Mouse (Mus musculus): ENCODE measurements at regions not wholly inside any gene's neighbourhood (a gene's known extent, or its start where the extent isn't known, plus 50 kb on each side); places are given as distances from the start of the nearest gene placed in this dataset.

DNA sequence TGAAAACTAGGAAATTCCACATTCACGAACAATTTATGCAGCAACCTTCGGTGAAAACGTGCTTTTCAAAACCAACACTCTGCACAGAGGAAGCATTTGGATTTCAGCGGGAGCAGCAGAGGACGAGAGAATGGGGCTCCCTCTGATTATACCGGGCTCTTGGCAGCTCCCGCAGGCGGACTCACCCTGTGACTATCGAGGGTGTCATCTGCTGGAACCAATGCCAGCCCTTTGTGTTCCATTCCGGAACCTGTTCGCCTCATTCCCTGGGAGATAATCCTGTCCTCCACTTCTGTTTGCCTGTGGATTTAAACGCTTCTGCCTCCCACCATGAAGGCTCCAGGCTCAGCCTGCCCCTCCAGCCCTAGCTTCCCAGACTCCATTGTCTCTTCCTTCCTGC is 77.1 kb downstream of the Utp18 start:
- ATAC-seq (ENCODE audit: low TSS enrichment) = no peak

GRCm38 (mm10) chr11:93807205-93807604 is 78.4 kb downstream of the Utp18 start:
- no peak for ATAC-seq (ENCODE audit: low TSS enrichment)

DNA sequence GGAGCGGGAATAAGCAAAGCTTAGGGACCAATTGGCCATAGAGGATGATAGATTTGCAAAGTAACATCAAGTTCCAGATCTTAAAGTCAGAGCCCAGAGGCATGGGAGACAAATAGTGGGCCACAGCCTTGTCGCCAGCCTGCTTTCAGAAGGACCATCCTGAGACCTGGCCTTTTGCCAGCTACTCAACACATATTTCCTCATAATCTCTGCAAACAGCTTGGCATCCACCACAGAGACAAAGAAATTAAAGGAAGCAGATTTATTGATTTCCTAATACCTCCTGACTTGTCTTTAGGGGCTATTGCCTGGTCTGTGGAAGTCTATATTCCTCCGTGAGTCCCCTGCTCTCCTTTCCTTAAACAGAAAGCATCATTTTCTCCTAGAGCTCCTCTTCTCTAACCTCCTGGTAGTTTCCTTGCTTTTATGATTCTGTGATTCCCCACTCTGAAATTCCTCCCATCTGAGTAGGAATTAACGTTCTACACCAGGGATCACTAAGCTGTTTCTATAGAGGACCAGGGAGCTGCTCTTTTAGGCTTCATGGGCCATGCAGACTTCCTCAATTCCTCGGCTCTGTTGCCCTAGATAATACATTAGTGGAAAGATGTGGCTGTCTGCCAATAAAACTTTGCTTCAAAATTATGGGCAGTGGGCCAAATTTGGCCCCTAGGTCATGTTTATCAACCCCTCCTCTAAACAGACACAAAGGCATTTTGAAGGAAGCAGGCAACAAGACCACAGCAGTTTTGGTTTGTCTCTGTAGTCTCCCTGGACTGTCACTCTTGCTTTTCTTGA is 114.2 kb downstream of the Utp18 start:
- ATAC-seq (ENCODE audit: low TSS enrichment) = no peak

- ATAC-seq (ENCODE audit: low TSS enrichment) = no peak
Measured at GRCm38 (mm10) chr11:93765961-93766360, 119.6 kb downstream of the Utp18 start.

- ATAC-seq (ENCODE audit: low TSS enrichment) = peak; percentile 94
Measured at GRCm38 (mm10) chr11:93762832-93763530, 122.6 kb downstream of the Utp18 start.

- no peak for ATAC-seq (ENCODE audit: low TSS enrichment)
Measured at GRCm38 (mm10) chr11:93757825-93758224, 127.7 kb downstream of the Utp18 start.

GRCm38 (mm10) chr11:93736618-93737017 is 148.9 kb downstream of the Utp18 start:
- no peak for ATAC-seq (ENCODE audit: low TSS enrichment)

GRCm38 (mm10) chr11:93733568-93734185 is 151.9 kb downstream of the Utp18 start:
- ATAC-seq (ENCODE audit: low TSS enrichment) = no peak

DNA sequence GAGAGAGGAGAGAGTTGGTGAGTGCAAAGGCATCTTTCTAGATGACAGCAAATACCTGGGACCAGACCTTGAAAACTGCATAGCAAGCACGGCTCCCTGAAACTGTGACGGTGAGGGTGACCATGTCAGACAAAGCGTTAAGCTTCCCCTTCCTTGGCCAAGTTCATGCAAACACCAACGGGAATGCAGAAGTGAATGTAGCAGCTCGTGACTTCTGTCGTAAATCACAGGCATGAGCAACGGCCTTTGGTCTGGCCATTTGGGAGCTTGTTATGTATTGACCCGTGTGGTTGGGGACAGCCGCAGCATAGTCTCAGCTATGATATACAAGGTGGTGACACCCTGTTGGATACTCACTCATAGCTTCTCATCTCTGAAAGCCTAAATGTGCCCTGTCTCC is 156.4 kb downstream of the Utp18 start:
- ATAC-seq (ENCODE audit: low TSS enrichment) = no peak

DNA sequence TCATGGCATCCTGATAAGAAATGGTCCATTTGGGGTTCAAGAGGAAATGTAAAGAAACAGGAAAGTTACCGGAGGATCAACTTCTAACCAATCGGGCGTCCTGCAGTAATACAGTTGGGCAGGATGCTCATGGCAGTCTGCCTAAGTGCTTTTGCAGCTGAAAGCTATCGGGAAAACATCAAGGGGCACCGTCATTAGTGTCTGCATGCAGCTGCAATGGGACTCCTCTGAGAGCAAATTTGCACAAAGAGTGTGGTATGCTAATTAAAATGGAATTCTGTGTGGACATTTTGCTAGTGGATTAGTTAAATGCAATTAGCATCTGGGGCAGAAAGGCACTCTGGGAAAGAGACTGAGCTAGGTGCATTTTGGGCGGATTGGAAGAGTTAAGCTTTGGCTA is 160.3 kb downstream of the Utp18 start:
- ATAC-seq (ENCODE audit: low TSS enrichment) = no peak

- no peak for ATAC-seq (ENCODE audit: low TSS enrichment)
Measured at GRCm38 (mm10) chr11:93719141-93719540, 166.4 kb downstream of the Utp18 start.

DNA sequence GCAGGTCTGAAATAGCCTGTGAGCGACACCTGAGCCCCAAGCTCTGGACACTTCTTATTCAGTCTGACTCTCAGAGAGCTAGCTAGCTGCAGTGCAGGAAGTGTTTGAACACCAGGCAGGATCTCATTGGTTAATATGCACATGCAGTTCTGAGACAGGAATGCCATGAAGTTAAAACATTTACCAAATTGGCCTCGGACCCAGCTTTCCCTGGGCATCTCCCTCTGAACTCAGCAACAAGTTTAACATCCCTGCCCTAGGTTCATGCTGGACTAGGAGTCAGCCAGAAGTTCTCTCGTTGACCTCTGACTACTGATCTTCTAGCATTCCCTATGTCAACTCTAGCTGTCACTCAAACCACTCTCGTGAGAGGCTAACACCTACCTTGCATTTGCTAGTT is 175.9 kb downstream of the Utp18 start:
- ATAC-seq (ENCODE audit: low TSS enrichment) = no peak

GRCm38 (mm10) chr11:93696982-93697541 is 188.5 kb downstream of the Utp18 start:
- ATAC-seq (ENCODE audit: low TSS enrichment) = no peak

- ATAC-seq (ENCODE audit: low TSS enrichment) = no peak
Measured at GRCm38 (mm10) chr11:93696096-93696890, 189.3 kb downstream of the Utp18 start.

GRCm38 (mm10) chr11:93683691-93684090 is 201.9 kb downstream of the Utp18 start:
- ATAC-seq (ENCODE audit: low TSS enrichment) = no peak

DNA sequence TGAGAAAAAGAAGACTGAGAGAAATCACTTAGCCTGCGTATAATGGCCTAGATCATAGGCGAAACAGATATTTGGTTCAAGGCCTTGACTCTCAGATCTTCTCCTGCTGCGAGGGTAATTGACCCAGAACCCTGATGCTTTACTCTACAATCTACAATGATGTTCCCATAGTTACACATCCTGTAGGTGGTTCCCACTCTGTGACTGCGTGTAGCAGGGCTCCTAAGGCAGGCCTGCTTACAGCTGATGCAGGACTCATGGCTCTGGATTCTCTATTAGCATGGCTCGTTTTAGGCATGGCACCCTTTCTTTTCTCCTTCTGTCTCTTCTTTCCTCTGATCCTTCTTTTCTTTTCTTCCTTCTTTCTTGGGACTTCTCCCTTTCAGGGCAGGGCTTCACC is 209.3 kb downstream of the Utp18 start:
- ATAC-seq (ENCODE audit: low TSS enrichment) = peak; percentile 80

DNA sequence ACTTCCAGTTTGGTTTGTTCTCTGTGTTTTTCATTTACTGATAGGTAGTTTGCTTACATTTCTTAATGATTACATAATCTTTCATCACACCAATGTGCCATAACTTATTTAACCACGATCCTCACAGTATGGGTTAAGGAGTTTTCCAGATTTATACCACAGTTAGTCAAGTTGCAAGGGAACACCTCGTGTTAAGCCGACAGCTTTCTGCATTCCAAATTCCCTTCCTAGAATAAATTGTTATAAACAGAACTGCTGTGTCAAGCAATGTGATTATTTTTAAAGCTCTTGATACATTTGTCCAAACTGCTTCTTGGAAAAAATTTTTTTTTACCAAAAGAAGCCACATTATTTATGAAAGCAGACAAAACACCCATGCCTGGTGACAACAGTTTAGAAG is 213.5 kb downstream of the Utp18 start:
- peak; percentile 93 for ATAC-seq (ENCODE audit: low TSS enrichment)

DNA sequence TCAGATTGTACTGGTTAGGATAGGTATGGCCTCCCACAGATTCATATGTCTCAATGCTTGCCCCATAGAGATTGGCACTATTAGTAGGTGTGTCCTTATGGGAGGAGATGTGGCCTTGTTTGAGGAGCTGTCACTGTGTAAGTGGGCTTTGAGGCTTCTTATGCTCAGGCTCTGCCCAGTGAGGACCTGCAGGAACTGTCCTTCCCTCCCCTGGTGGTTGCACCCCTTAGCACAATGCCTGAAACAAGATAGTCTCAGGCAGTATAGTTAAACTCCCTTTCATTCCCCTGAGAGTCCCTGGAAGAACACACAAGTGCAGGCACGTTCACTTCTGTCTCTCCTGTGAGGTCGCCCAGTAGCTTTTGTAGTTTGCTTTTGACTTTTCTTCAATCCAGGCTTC is 223.9 kb downstream of the Utp18 start:
- no peak for ATAC-seq (ENCODE audit: low TSS enrichment)

DNA sequence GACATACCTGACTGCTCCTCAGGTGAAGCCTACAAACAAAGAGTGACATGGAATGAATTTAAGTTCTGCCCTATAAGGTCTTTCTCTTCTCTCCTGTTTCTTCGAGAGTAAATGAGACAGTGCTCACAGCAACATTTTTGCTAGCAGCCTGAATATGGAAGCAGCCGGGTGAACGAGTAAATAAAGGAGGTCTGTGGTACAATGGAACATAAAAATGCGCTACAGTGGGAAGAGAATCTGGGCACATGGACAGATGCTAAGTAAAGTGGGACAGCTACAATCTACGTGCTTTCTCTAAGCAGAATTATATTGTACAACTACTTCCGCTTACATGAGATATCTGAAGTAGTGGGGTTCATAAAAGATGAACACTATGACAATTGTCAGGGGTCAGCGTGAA is 225.2 kb downstream of the Utp18 start:
- peak; percentile 85 for ATAC-seq (ENCODE audit: low TSS enrichment)

GRCm38 (mm10) chr11:93658719-93659118 is 226.8 kb downstream of the Utp18 start:
- ATAC-seq (ENCODE audit: low TSS enrichment) = peak; percentile 59

GRCm38 (mm10) chr11:93655602-93656239 is 229.8 kb downstream of the Utp18 start:
- no peak for ATAC-seq (ENCODE audit: low TSS enrichment)
